Mouse (Mus musculus) retina, embryonic 14.5 days (tissue): ENCODE measurements around the gene Plekha6.
A peak's percentile ranks its signal among the peaks of the same experiment; 100 is the strongest.

Experiments
- DNase-seq: peaks from one replicate; pipeline ENCODE4 v3.0.0-alpha.2; 2015; ENCODE audit warnings: low spot score

Plekha6 gene

GRCm38 (mm10) chr1:133274163-133274562, 110.2 kb downstream of the Plekha6 start:
- DNase-seq, result no peak

- DNase-seq, result no peak
Observed at GRCm38 (mm10) chr1:133276983-133277382, 113.0 kb downstream of the Plekha6 start.

DNA sequence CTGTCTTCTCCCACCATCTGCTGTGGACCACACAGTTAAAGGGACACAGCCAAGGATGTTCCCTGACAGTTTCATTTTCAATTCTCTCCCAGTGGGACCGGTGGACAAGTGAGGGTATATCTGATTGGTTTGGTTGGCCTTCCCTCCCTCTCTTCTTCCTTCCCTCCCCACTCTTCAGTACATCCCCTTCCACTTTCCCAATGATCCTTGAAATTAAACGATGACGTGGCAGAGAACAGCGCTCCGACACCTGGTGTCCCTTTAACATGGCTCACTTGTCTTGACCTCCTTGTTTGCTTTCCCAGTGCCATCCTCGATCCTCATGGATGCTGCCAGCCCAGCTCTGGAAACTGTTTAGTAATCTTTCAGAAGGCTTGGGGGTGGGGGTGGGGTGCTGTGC, 114.5 kb downstream of the Plekha6 start:
- no peak for DNase-seq

GRCm38 (mm10) chr1:133278946-133279631, 115.1 kb downstream of the Plekha6 start:
- no peak for DNase-seq

DNA sequence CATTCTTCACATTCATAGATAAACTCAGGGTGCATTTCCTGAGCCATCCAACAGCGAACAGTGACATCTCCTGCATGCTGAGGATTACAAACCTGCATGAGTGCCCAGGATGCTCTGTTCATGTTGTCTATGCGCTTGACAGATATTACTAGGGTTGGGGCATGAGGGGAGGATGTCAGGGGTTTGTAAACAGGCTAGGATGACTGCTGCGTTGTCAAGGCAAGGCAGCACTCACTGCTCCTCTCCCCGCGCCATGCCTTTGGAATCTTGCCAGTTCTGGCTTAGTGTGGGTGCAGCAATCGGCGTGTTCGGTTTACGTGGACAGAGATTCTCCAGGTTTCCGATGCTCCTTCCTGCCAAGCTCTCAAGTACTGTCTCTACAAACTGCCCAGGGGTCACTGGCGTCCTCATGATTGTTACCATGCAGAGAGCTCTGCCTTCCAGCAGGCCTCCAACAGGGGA, 115.7 kb downstream of the Plekha6 start:
- no peak for DNase-seq

GRCm38 (mm10) chr1:133280537-133280936, 116.5 kb downstream of the Plekha6 start:
- DNase-seq, result no peak

- no peak for DNase-seq
Observed at GRCm38 (mm10) chr1:133285907-133286306, 121.9 kb downstream of the Plekha6 start.

DNA sequence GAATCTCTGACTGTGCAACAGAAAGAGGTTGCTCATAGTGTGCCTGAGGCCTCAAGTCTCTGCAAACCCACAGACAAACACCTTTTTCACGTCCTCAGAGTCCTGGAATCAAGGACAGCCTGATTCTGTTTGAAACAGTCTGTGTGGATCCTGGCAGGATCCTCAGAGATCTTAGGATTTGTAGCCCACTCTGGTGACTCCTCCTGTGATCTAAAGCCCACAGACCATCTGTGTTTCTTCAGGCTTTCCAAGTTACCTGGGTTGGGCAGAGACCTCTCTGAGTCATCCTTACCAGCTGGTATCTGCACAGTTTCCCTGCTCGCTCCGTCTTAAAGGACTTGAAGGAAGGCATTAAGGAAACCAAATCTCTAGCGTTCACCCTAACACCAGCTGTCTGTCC, 123.0 kb downstream of the Plekha6 start:
- no peak for DNase-seq

- DNase-seq, result no peak
Observed at GRCm38 (mm10) chr1:133287880-133288279, 123.9 kb downstream of the Plekha6 start.

DNA sequence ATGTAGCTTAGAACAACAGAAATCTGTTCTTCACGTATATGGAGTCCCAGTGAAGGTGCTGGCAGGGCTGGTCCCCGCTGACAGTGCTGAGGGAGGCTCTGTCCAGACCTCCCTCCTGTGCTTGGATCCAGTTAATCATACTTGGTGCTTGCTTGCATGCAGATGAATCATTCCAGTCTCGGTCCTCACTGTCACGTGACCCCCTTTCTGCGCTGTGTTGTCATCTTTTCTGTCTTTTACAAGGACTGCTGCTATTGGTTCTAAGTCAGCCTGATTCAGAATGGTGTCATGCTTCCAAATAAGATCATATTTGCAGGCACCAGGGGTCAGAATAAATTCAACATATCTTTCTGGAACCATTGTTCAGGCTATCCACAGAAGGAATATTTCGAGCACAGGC, 127.9 kb downstream of the Plekha6 start:
- DNase-seq, result no peak

GRCm38 (mm10) chr1:133292608-133293007, 128.6 kb downstream of the Plekha6 start:
- DNase-seq, result no peak

GRCm38 (mm10) chr1:133296376-133296775, 132.4 kb downstream of the Plekha6 start:
- DNase-seq, result no peak

GRCm38 (mm10) chr1:133298816-133299215, 134.8 kb downstream of the Plekha6 start:
- DNase-seq, result no peak

GRCm38 (mm10) chr1:133302540-133302939, 138.5 kb downstream of the Plekha6 start:
- DNase-seq, result no peak

GRCm38 (mm10) chr1:133306842-133307241, 142.8 kb downstream of the Plekha6 start:
- peak; percentile 88 for DNase-seq

- peak; percentile 93 for DNase-seq
Observed at GRCm38 (mm10) chr1:133307318-133307717, 143.3 kb downstream of the Plekha6 start.

GRCm38 (mm10) chr1:133309652-133310267, 145.8 kb downstream of the Plekha6 start, which contains the start of gene Golt1a:
Gene Golt1a (plus strand): TSS chr1:133309800.
- DNase-seq, result no peak

GRCm38 (mm10) chr1:133311240-133311639, 147.2 kb downstream of the Plekha6 start:
- DNase-seq, result no peak

DNA sequence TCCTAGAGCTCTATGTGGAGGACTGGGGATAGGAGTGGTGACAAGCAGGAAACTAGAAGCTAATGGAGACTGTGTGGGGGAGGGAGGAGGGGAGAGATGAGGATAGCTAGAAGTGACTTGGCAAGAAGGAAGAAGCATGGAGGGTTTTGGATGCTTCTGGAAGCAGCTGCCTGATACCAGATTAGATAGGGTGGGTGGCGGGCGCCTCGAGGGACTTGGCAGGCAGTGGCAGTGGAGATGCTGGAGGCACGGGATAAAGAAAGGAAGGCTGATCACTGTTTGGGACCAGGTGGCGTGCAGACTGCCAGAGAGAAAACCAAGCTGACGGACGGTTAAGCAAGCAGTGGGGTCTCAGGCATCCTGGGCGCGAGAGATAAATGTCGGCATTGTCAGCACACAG, 147.9 kb downstream of the Plekha6 start:
- DNase-seq, result no peak

GRCm38 (mm10) chr1:133314364-133314763, 150.4 kb downstream of the Plekha6 start:
- peak; percentile 81 for DNase-seq

- DNase-seq, result no peak
Observed at GRCm38 (mm10) chr1:133315775-133316174, 151.8 kb downstream of the Plekha6 start.

- no peak for DNase-seq
Observed at GRCm38 (mm10) chr1:133316577-133316976, 152.6 kb downstream of the Plekha6 start.

DNA sequence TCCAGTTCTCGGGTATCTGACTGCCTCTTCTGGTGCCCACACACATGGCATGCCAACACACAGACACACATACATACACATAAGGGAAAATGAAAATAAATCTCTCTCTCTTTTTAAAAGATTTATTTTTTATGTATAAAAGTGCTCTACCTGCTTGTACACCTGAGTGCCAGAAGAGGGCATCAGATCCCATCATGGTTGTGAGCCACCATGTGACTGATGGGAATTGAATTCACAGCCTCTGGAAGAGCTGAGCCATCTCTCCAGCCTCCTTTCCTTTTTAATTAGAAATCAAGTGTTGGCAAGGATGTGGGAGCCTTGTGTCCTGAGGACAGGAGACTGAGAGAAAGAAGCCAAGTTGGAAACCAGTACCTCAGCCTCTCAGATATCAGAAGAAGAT, 153.1 kb downstream of the Plekha6 start:
- DNase-seq, result no peak
